Mouse (Mus musculus): Measurements from ENCODE around the gene Cops7b. TPM values are rescaled to one million over a fixed set of nuclear protein-coding genes. Genes with fewer than 3 reads are reported as not detected.

The Cops7b gene
- polyA plus RNA-seq, 1 experiment from 2014 or later, result 35.1 TPM

GRCm38 (mm10) chr1:86583709-86584108 lies 1.0 kb downstream of the Cops7b start:
- Histone ChIP-seq H3K4me3 (ENCODE audit: low read length) (no peak overlapping the region), H3K4me2 (ENCODE audit: low read depth, low read length) (peak overlapping the region; percentile 64), H3K27ac (ENCODE audit: low read length) (no peak overlapping the region), H3K4me1 (replicated peaks; ENCODE audit: control insufficient read depth, insufficient read depth, low read length) (peaks cover 21% of the 10 kb centered on the region), H3K9ac (ENCODE audit: low read length) (no peak overlapping the region), H3K27me3 (ENCODE audit: control insufficient read depth, insufficient read depth, low read depth, low read length) (no peaks in the 10 kb centered on the region), H3K36me3 (ENCODE audit: control insufficient read depth, insufficient read depth, low read length) (no peaks in the 10 kb centered on the region), H3K9me3 (ENCODE audit: control insufficient read depth, low read length) (no peaks in the 10 kb centered on the region)
- ATAC-seq (ENCODE audit: low read depth), result no peak
- 42% methylated on average over 2 of the region's 2 CpGs for WGBS

DNA sequence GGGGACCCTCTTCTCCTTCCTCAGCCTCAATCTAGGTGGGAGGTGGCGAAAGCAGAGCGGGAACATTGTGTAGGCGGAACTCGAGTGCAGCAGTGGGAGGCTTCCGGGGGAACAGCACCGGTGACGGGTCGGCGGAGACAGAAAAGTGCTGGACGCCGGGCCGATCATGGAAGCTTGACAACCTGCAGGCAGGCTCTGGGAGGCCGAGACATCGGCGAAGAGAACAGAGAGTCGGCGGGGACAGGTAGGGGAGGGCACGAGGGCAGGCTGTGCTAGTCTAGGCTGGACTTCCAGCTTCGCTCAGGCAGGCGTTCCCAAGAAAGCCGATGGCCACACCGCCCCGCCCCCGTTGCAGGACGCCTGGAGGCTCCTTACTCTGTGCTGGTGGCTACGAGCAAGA lies 4.3 kb downstream of the Cops7b start:
- no peak for ATAC-seq (ENCODE audit: low read depth)
- Histone ChIP-seq H3K4me2 (ENCODE audit: low read depth, low read length) (peak overlapping the region; percentile 83), H3K9ac (ENCODE audit: low read length) (peak overlapping the region; percentile 90), H3K27me3 (ENCODE audit: control insufficient read depth, insufficient read depth, low read depth, low read length) (no peaks in the 10 kb centered on the region), H3K4me3 (ENCODE audit: low read length) (peak overlapping the region; percentile 89), H3K36me3 (ENCODE audit: control insufficient read depth, insufficient read depth, low read length) (peaks cover 2% of the 10 kb centered on the region; the same call in 1 of the 2 replicates), H3K9me3 (ENCODE audit: control insufficient read depth, low read length) (no peaks in the 10 kb centered on the region), H3K27ac (ENCODE audit: low read length) (no peak overlapping the region; the same call in 1 of the 2 replicates), H3K4me1 (replicated peaks; ENCODE audit: control insufficient read depth, insufficient read depth, low read length) (peaks cover 16% of the 10 kb centered on the region)
- under 1% methylated on average over 26 of the region's 26 CpGs for WGBS

- Histone ChIP-seq H3K4me1 (replicated peaks; ENCODE audit: control insufficient read depth, insufficient read depth, low read length) (no peaks in the 10 kb centered on the region), H3K27me3 (ENCODE audit: control insufficient read depth, insufficient read depth, low read depth, low read length) (no peaks in the 10 kb centered on the region), H3K4me2 (ENCODE audit: low read depth, low read length) (no peak overlapping the region), H3K9ac (ENCODE audit: low read length) (no peak overlapping the region), H3K36me3 (ENCODE audit: control insufficient read depth, insufficient read depth, low read length) (peaks cover 18% of the 10 kb centered on the region), H3K27ac (ENCODE audit: low read length) (no peak overlapping the region), H3K4me3 (ENCODE audit: low read length) (no peak overlapping the region), H3K9me3 (ENCODE audit: control insufficient read depth, low read length) (no peaks in the 10 kb centered on the region)
- 88% methylated on average over 7 of the region's 7 CpGs for WGBS
- no peak for ATAC-seq (ENCODE audit: low read depth)
Observed at GRCm38 (mm10) chr1:86594539-86594938, 11.8 kb downstream of the Cops7b start.

DNA sequence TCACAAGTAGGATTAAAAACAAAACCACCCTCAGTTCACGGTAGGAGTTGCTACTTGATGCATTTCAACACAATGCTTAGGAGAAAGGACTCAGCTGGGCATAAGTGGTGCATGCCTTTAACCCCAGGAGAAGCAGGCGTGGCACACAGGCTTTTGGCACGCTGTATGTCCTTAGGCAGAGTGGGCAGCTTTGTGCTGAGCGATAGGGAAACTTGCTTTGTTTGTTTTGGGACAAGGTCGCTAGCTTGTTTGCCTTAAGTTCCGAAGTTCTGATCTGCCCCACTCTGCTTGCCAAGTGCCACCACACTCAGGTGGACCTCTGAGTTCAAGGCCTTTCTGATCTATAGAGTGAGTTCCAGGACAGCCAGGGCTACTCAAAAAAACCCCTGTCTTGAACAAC lies 12.6 kb downstream of the Cops7b start:
- H3K27me3 ChIP-seq (ENCODE audit: control insufficient read depth, insufficient read depth, low read depth, low read length), result no peaks in the 10 kb centered on the region
- no peak overlapping the region for H3K4me2 ChIP-seq (ENCODE audit: low read depth, low read length)
- H3K4me3 ChIP-seq (ENCODE audit: low read length), result no peak overlapping the region
- peaks cover 21% of the 10 kb centered on the region for H3K36me3 ChIP-seq (ENCODE audit: control insufficient read depth, insufficient read depth, low read length)
- no peaks in the 10 kb centered on the region for H3K4me1 ChIP-seq (replicated peaks; ENCODE audit: control insufficient read depth, insufficient read depth, low read length)
- H3K9me3 ChIP-seq (ENCODE audit: control insufficient read depth, low read length), result no peaks in the 10 kb centered on the region
- H3K27ac ChIP-seq (ENCODE audit: low read length), result no peak overlapping the region
- ATAC-seq (ENCODE audit: low read depth), result no peak
- H3K9ac ChIP-seq (ENCODE audit: low read length), result no peak overlapping the region
- WGBS, result 80% methylated on average over 6 of the region's 6 CpGs

- ATAC-seq (ENCODE audit: low read depth), result no peak
- Histone ChIP-seq H3K36me3 (ENCODE audit: control insufficient read depth, insufficient read depth, low read length) (peaks cover 28% of the 10 kb centered on the region), H3K9ac (ENCODE audit: low read length) (no peak overlapping the region), H3K27me3 (ENCODE audit: control insufficient read depth, insufficient read depth, low read depth, low read length) (no peaks in the 10 kb centered on the region), H3K4me2 (ENCODE audit: low read depth, low read length) (no peak overlapping the region), H3K9me3 (ENCODE audit: control insufficient read depth, low read length) (no peaks in the 10 kb centered on the region), H3K4me1 (replicated peaks; ENCODE audit: control insufficient read depth, insufficient read depth, low read length) (no peaks in the 10 kb centered on the region), H3K27ac (ENCODE audit: low read length) (no peak overlapping the region), H3K4me3 (ENCODE audit: low read length) (no peak overlapping the region)
- 91% methylated on average over 6 of the region's 6 CpGs for WGBS
Observed at GRCm38 (mm10) chr1:86596512-86596911, 13.8 kb downstream of the Cops7b start.

DNA sequence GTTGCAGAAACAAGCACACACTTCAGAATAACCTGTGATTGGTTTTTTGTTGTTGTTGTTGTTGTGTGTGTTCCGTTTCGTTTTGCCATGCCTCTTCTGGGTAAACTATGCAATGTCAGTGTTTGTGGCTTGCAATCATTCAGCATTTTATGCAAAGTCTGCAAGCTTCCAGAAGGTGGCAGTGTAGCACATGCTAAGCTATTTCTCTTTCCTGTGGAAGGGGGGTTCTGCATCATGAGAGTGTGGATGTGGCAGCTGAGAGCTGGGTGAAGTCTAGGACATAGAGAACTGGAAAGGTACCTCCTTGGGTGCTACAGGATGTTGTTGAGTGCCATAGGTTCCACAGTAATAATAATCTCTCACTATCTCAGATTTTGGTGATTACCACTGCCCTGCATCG lies 15.8 kb downstream of the Cops7b start:
- no peak for ATAC-seq (ENCODE audit: low read depth)
- Histone ChIP-seq H3K4me3 (ENCODE audit: low read length) (no peak overlapping the region), H3K36me3 (ENCODE audit: control insufficient read depth, insufficient read depth, low read length) (peaks cover 32% of the 10 kb centered on the region), H3K4me2 (ENCODE audit: low read depth, low read length) (no peak overlapping the region), H3K4me1 (replicated peaks; ENCODE audit: control insufficient read depth, insufficient read depth, low read length) (no peaks in the 10 kb centered on the region), H3K27me3 (ENCODE audit: control insufficient read depth, insufficient read depth, low read depth, low read length) (no peaks in the 10 kb centered on the region), H3K27ac (ENCODE audit: low read length) (no peak overlapping the region), H3K9me3 (ENCODE audit: control insufficient read depth, low read length) (no peaks in the 10 kb centered on the region), H3K9ac (ENCODE audit: low read length) (no peak overlapping the region)
- WGBS, result 66% methylated on average over 3 of the region's 3 CpGs

DNA sequence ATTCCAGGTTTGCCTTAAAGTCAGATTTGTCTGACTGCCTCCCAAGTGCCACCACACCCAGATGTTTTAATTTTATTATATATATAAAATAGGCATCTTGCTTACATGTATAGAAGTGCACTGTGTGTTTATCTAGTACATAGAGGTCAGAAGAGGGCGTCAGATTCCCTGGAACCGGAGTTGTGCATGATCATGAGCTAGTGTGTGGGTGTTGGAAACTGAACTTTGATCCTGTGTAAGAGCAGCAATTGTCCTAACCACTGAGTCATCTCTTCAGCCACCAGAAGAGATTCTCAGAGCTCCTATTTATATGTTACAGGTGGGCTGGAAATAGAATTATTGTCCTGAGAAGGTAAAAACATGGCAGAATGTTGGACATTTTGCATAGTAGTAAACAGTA lies 17.4 kb downstream of the Cops7b start:
- no peak overlapping the region for H3K9ac ChIP-seq (ENCODE audit: low read length)
- no peak overlapping the region for H3K4me2 ChIP-seq (ENCODE audit: low read depth, low read length)
- H3K36me3 ChIP-seq (ENCODE audit: control insufficient read depth, insufficient read depth, low read length), result peaks cover 37% of the 10 kb centered on the region
- 77% methylated on average over 2 of the region's 2 CpGs for WGBS
- H3K4me1 ChIP-seq (replicated peaks; ENCODE audit: control insufficient read depth, insufficient read depth, low read length), result no peaks in the 10 kb centered on the region
- no peaks in the 10 kb centered on the region for H3K27me3 ChIP-seq (ENCODE audit: control insufficient read depth, insufficient read depth, low read depth, low read length)
- H3K9me3 ChIP-seq (ENCODE audit: control insufficient read depth, low read length), result no peaks in the 10 kb centered on the region
- no peak for ATAC-seq (ENCODE audit: low read depth)
- H3K27ac ChIP-seq (ENCODE audit: low read length), result no peak overlapping the region
- H3K4me3 ChIP-seq (ENCODE audit: low read length), result no peak overlapping the region

DNA sequence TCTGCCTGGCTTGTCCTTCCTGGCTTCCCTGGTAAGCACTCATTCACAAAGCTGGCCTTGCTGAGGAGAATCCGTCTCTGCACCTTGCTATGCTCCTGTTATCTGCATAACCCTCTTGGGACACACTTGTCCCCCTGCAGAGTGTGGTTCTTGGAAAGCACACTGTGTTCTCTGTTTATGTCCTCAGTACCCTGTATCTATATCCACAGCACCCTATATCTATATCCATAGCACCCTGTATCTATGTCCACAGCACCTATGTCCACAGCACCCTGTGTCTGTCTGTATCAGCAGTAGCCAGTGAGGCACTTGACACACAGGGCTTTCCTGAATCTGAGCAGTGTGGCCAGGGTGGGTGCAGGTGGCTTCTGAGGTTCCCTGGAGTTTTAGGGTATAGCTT lies 28.2 kb downstream of the Cops7b start:
- Histone ChIP-seq H3K27me3 (ENCODE audit: control insufficient read depth, insufficient read depth, low read depth, low read length) (no peaks in the 10 kb centered on the region), H3K4me2 (ENCODE audit: low read depth, low read length) (no peak overlapping the region), H3K9ac (ENCODE audit: low read length) (no peak overlapping the region), H3K36me3 (ENCODE audit: control insufficient read depth, insufficient read depth, low read length) (peaks cover 4% of the 10 kb centered on the region), H3K4me3 (ENCODE audit: low read length) (no peak overlapping the region), H3K27ac (ENCODE audit: low read length) (no peak overlapping the region), H3K4me1 (replicated peaks; ENCODE audit: control insufficient read depth, insufficient read depth, low read length) (no peaks in the 10 kb centered on the region), H3K9me3 (ENCODE audit: control insufficient read depth, low read length) (no peaks in the 10 kb centered on the region)
- no peak for ATAC-seq (ENCODE audit: low read depth)
- 82% methylated on average over 1 of the region's 1 CpGs for WGBS

DNA sequence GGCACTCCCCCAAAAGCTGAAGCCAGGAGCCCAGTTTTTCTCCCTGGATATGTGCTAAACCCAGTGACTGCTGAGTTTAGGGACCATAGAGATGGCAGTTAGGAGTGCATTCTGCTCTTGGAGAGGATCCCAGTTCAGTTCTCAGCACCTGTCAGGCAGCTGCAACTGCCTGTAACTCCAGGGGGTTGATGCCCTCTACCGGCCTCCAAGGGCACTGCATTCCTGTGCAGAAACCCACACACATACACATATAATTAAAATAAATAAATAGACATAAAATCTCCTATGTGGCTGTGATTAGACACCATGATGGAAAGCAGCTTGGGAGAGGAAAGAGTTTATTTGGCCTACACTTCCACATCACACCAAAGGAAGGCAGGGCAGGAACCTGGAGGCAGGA lies 29.4 kb downstream of the Cops7b start:
- Histone ChIP-seq H3K27ac (ENCODE audit: low read length) (no peak overlapping the region), H3K4me2 (ENCODE audit: low read depth, low read length) (no peak overlapping the region), H3K9ac (ENCODE audit: low read length) (no peak overlapping the region), H3K4me1 (replicated peaks; ENCODE audit: control insufficient read depth, insufficient read depth, low read length) (no peaks in the 10 kb centered on the region), H3K4me3 (ENCODE audit: low read length) (no peak overlapping the region), H3K27me3 (ENCODE audit: control insufficient read depth, insufficient read depth, low read depth, low read length) (no peaks in the 10 kb centered on the region), H3K9me3 (ENCODE audit: control insufficient read depth, low read length) (no peaks in the 10 kb centered on the region), H3K36me3 (ENCODE audit: control insufficient read depth, insufficient read depth, low read length) (peaks cover 4% of the 10 kb centered on the region)
- ATAC-seq (ENCODE audit: low read depth), result no peak
- 69% methylated on average over 1 of the region's 1 CpGs for WGBS

DNA sequence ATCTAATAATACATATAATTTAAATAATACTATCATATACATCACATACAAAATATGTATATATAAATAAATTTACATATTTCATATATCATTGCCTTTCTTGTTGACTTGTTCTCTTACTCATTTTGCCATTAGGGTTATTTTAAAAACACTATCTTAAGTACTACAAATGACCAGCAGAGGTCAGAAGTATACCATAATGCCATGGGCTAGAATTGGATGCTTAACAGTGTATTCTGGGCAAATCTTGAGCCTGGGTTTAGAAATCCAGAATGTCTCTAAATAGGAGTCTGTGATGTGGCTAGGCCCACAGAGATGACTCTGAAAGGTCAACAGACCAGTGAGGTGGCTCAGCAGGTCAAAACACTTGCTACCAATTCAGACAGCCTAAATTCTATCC lies 31.6 kb downstream of the Cops7b start:
- H3K4me2 ChIP-seq (ENCODE audit: low read depth, low read length), result no peak overlapping the region

More for the DNA sequence above, 31.6 kb downstream of the Cops7b start:
- no peak for ATAC-seq (ENCODE audit: low read depth)
- Histone ChIP-seq H3K4me3 (ENCODE audit: low read length) (no peak overlapping the region), H3K27me3 (ENCODE audit: control insufficient read depth, insufficient read depth, low read depth, low read length) (no peaks in the 10 kb centered on the region), H3K36me3 (ENCODE audit: control insufficient read depth, insufficient read depth, low read length) (no peaks in the 10 kb centered on the region), H3K27ac (ENCODE audit: low read length) (no peak overlapping the region), H3K4me1 (replicated peaks; ENCODE audit: control insufficient read depth, insufficient read depth, low read length) (no peaks in the 10 kb centered on the region), H3K9ac (ENCODE audit: low read length) (no peak overlapping the region), H3K9me3 (ENCODE audit: control insufficient read depth, low read length) (no peaks in the 10 kb centered on the region)
